Mouse (Mus musculus) retina, postnatal 7 days (tissue): ENCODE results near the gene C8b.

Source experiments
- DNase-seq: peaks from one replicate; pipeline ENCODE4 v3.0.0-alpha.2; 2012; ENCODE audit warnings: low read depth, low spot score

Gene C8b

GRCm38 (mm10) chr4:104766065-104766464, at the start of gene C8b:
Gene C8b, plus strand, starts transcription at chr4:104766317.
- no peak for DNase-seq

DNA sequence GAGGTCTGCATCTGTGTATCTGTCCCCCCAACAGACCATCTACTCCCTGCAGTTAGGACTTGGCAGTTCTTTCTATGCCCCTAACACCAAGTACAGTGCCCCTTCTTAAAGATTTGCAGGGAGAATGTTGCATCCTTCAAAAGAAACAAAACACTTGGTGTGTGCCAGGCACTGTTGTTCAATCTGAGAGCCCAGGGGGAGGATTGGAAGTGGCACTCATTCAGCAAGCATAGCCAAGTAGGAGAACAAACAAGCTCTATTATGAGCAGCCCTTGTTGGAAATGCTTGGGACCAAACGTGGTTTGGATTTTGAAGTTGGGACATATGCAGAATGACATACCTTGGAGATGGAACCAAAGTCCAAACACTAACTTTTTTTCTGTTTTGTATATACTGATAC, 49.6 kb upstream of the C8b start:
- no peak for DNase-seq

GRCm38 (mm10) chr4:104718973-104719795, 46.9 kb upstream of the C8b start:
- no peak for DNase-seq

DNA sequence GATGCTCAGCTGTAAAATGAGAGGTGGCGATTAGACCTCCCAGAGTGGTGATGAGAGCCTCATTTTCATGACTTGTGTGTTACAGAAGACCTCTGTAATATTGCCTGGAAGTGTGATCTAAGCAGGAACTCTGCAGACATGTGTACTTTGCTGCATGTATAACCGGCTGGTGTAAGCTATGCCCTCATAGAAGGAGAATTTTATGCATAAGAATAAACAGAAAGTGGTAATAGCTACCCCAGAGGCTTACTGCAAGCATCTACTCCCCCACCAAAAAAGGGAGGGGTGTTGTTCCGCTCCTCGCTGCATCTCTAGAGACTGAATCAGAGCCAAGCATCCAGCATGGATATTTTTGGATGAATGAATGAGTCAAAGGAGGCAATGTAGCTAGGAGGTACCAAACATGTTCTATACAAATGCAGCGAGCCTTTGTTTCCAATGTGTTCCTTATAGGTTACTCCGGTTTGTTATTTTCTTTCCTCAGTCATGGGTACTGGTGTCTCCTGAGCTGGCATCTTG, 42.5 kb upstream of the C8b start:
- DNase-seq = no peak

- DNase-seq = no peak
Measured at GRCm38 (mm10) chr4:104724258-104724657, 41.9 kb upstream of the C8b start.

DNA sequence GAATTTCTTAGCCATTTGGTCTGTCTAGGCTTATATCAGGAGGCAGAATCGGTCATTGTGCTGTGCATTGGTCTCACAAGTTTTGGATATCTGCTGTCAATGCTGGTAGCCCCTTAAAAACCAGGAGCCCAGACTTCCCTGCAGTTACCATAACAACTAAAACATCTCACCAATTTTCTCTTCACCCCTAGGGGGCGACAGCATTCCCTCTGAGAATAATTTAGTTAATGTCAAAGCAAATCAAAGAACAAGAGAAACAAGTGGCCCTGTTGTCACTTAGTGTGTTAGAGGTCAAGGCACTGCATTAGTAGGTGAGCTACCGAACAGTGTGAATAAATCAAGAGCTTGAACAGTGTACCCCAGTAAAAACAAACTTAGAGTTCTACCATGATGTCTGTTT, 40.4 kb upstream of the C8b start:
- no peak for DNase-seq

DNA sequence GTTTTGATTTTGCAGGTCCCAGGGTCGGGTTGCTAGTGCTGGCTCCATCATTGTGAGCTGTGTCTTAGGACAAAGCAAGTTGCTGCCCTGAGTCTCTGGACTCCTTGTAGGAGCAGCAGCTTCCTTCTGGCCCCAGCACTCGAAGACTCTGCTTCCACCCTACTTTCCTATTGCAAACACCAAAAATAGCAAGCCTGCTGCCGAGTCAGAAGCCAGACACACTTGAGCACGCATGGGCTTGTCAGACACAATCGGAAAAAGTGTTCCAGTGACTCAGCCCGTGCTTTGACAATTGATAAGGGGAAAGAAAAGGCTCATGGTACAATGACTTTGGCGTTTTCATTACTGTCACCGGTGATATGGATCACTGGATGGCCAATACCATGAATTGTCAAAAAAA, 36.9 kb upstream of the C8b start:
- no peak for DNase-seq

DNA sequence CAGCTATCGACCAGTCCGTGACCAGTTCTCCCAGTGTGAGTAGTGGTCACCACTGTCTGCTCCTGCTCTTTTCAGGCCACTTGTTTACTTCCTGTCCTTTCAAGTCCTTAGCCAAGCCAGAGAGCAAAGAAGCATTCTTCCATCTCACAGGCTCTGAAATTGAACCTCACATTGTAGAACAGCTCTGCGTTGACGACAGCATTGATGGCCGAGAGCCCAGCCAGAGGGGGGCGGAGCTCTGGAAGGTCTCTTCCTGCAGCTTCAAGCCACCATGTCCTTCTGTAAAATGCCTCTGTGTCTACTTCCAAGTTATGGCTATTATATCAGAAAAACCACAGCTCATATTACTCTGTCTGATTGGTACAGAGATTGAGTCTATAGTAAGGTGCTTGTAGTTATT, 19.6 kb upstream of the C8b start:
- no peak for DNase-seq

DNA sequence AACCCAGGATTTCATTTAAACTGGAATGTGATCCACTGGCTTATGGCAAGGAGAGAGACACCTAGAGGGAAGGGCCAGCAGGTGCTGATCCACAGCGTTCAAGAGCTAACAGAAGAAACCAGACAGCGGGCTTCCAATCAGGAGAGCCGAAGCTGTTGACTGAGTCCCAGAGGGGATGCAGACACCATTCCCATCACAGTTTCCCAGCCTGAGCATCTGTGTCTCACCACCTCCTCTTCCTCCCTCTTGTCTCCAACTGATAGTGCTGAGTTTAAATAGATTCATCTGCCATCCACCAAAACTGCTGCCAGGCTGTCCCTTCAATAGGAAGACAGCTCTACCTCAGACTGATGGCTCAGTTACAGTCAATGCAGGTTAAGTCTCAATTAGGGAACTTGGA, 12.0 kb upstream of the C8b start:
- no peak for DNase-seq

- no peak for DNase-seq
Measured at GRCm38 (mm10) chr4:104760878-104761624, 5.1 kb upstream of the C8b start.

- no peak for DNase-seq
Measured at GRCm38 (mm10) chr4:104768190-104768589, 2.1 kb downstream of the C8b start.

GRCm38 (mm10) chr4:104769602-104770001, 3.5 kb downstream of the C8b start:
- no peak for DNase-seq

- DNase-seq = no peak
Measured at GRCm38 (mm10) chr4:104770331-104770730, 4.2 kb downstream of the C8b start.

GRCm38 (mm10) chr4:104775601-104776000, 9.5 kb downstream of the C8b start:
- DNase-seq = no peak

DNA sequence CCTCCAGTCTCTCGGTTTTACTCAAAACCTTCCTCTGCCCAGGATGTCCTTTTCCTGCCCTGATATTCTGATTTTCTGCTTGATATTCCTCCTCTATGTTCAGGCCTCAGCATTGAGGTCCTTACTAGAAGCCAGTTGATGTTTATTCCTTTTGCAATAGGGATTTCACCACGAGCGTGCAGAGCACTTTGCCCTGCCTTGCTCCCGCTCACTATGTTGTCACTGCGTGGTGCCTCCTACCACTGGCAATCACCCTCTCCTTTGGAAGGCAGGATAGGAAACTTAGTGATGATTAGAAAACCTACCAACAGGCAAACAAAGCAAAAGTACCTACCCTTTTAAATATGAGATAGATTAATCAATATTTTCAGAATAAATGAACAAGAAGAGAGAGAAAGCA, 13.3 kb downstream of the C8b start:
- DNase-seq = no peak

DNA sequence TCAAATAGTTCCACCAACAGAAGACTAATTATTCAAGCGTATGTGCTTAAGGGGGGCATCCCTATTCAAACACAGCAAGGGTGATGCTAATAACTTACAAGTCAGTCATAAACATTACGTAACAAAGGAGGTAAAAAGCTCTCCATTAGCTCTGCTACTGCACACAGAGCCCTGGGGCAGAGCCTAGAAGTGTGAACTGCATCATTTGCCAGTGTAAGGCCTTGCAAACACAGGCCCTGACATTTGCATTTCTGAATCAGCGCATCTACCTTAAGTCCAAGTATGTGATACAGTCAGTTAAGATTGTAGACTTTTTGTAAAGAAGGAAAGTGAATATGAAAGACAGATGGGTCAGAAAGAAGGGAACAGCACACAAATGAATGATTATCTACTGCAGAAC, 15.3 kb downstream of the C8b start:
- DNase-seq = no peak

GRCm38 (mm10) chr4:104782346-104782745, 16.2 kb downstream of the C8b start:
- no peak for DNase-seq

- DNase-seq = no peak
Measured at GRCm38 (mm10) chr4:104792111-104792510, 26.0 kb downstream of the C8b start.

- DNase-seq = no peak
Measured at GRCm38 (mm10) chr4:104798951-104799350, 32.8 kb downstream of the C8b start.

- no peak for DNase-seq
Measured at GRCm38 (mm10) chr4:104801625-104802024, 35.5 kb downstream of the C8b start.

DNA sequence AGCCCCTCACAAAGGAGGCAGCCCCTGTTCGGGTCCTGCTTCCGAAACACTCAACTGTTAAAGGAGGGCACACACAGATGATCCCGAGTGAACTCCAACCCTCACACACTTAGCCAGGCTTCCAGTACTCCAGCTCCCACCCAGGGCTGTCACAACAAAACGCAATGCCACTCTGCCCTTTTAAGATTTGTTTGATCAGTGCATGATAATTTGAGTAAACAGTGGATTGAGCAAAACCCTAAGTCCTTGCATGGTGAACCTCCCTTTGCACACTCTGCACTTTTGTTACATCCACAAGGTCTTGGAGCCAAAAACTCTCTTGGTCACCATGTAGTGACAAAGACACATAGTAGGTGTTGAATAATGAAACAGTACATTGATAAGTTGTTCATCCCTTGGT, 38.0 kb downstream of the C8b start:
- DNase-seq = no peak

DNA sequence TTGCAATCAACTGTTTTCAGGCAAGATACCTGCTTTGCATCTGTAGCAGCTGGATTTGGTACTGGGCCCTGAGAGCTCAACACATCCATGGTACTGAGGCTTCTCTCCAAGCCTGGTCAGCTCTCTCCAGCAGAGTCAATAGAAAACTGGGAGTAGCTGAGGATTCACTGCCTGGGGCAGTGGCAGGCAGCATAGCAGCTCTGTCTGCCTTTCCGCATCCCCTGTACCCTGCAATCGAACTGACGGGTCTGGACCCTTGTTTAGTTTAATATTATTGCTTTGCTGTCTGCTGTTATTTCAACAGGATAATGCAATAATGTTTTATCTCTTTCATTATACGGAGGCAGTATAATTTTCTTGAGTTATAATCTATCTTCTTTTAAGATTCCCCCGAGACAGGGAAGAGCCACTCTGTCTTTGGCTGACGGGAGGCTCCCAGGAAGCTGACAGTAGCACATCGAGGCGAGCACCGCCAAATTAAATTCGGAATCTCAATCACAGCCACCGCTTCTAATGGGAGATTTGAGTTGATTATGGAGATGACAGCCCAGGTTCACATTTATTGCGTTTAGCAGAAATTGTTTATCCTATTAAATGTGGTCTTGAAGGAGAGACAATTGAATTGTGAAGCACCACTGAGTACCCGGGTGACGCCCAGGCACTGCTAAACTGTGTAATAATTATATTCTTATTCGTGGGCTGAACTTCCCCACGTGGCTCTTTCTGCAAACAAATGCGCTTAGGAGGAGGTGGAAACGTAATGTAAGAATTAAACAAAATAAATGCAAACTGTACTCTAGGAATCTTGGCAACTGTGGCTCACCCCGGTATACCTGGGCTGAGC, 39.5 kb downstream of the C8b start:
- DNase-seq = no peak
